Mouse (Mus musculus) layer of hippocampus, adult 2 months (tissue): Measurements from ENCODE around the gene Cldn12. TPM values are rescaled to one million over a fixed set of nuclear protein-coding genes. Genes with fewer than 3 reads are reported as not detected.

ENCODE experiments used
- DNase-seq, 2 experiments: peaks; one replicate each; pipeline ENCODE4 v3.0.0; 2022; ENCODE audit warnings: low spot score in 2 of 2
- H3K27ac ChIP-seq: fragments of 200-600 bp; 2 replicates; pipeline ENCODE4 v1.8.1; 2022
- H3K4me3 ChIP-seq: fragments of 200-600 bp; 2 replicates; pipeline ENCODE4 v1.8.1; 2022; ENCODE audit warnings: mild to moderate bottlenecking
- CTCF ChIP-seq: fragments of 200-600 bp; conservative IDR thresholded peaks from 2 replicates; pipeline ENCODE4 v1.8.1; 2022; ENCODE audit warnings: antibody characterized with exemption, mild to moderate bottlenecking, moderate library complexity
- total RNA-seq, 2 experiments: library from RNA; stranded (reverse); gene quantifications; 2 replicates each; pipeline ENCODE4 v1.2.3; 2021

The Cldn12 gene
- total RNA-seq, 2 experiments from 2014 or later, result 32.0 to 33.5 TPM

GRCm38 (mm10) chr5:5479043-5479442 is 35.7 kb downstream of the Cldn12 start, which contains the start of gene 1700015F17Rik:
Gene 1700015F17Rik, minus strand, starts transcription at chr5:5479143.
- Histone ChIP-seq H3K4me3 (no peak within 1 kb of the TSS), H3K27ac (no peak within 1 kb of the TSS)
- no peak for DNase-seq
- TF ChIP-seq CTCF, result no peak

DNA sequence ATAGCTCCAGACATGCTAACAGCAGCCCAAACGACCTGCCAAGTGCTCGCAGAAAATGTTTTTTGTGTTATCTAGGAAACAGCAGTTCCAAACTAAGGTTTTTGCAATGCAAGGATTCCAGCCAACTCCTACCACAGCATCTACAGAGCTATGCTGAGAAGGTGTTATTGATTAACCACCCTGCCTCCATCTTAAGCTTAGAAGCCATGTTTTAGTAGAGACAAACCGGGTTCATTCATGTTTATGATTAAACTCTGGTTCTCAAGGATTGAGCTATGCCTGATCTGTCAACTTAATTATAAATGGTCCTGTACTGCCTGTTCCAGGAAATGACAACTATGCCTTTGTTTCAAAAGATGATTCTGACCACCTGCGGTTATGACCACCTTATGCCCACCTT is 38.6 kb downstream of the Cldn12 start:
- DNase-seq, result no peak

DNA sequence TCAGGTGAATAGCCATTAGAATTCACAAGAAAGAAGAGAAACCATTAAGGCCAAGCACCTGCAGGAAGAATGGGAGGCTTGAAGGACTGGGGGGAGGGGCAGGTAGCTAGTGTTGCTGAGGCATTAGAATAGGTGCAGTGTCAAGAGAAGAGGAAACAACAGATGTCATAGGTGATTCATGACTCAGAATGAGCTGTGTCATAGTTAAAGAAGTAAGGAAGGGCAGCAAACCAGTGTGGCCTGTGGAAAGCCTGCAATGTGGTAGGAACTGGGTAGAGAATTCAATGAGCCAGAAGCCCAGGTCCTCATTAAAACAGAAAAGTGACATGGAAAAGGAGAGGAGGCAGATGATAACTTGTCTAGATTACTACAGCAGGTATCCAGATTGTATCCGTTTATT is 49.5 kb downstream of the Cldn12 start:
- DNase-seq, result no peak
- no peak for TF ChIP-seq CTCF
- Histone ChIP-seq H3K27ac (no peak overlapping the region), H3K4me3 (no peak overlapping the region)

More for the DNA sequence above, 38.6 kb downstream of the Cldn12 start:
- Histone ChIP-seq H3K27ac (no peak overlapping the region), H3K4me3 (no peak overlapping the region)
- no peak for TF ChIP-seq CTCF

Other genes with a start within 250 kb of the Cldn12 start
- gene Cdk14, start 94.6 kb downstream of the Cldn12 start, total RNA-seq, result 100 to 1,000 TPM; 258 to 269 TPM
- gene 1700015F17Rik, start 35.8 kb downstream of the Cldn12 start, total RNA-seq, result not detected
- 10 to 100 TPM; 10.1 TPM for gene Gtpbp10, start 44.6 kb upstream of the Cldn12 start, total RNA-seq
- gene Gm8773, start 58.8 kb upstream of the Cldn12 start, total RNA-seq, result not detected
- 10 to 100 TPM; 14.7 to 14.8 TPM for gene Cfap69, start 149.3 kb upstream of the Cldn12 start, total RNA-seq
- 1 to 10 TPM; 5.3 to 7.1 TPM for gene Steap2, start 179.6 kb upstream of the Cldn12 start, total RNA-seq
- under 1 TPM in 1 of 2 experiments, not detected in 1; 0.51 TPM for gene Steap1, start 234.4 kb upstream of the Cldn12 start, total RNA-seq